Mouse (Mus musculus) hindbrain, embryonic 16.5 days (tissue): ENCODE data around the gene Pknox2. TPM values are rescaled to one million over a fixed set of nuclear protein-coding genes. Genes with fewer than 3 reads are reported as not detected.

Experiments
- ATAC-seq: fragments of 200-750 bp; cut with Nextera tagmentation; 2 replicates; pipeline ENCODE4 v1.8.0; 2017; ENCODE audit warnings: moderate TSS enrichment, moderate library complexity
- H3K27ac ChIP-seq: fragments of 300-500 bp; sonication (generic); 2 replicates; pipeline ENCODE4 v1.5.1; 2014; ENCODE audit warnings: low read depth, mild to moderate bottlenecking, control low read depth, low read length, moderate library complexity
- H3K27me3 ChIP-seq: fragments of 300-500 bp; sonication (generic); replicated peaks from 2 replicates; pipeline ENCODE4 v1.6.1; 2014; ENCODE audit warnings: low read length; ENCODE audit not compliant: control insufficient read depth, insufficient read depth
- H3K36me3 ChIP-seq: fragments of 300-500 bp; sonication (generic); 2 replicates; pipeline ENCODE4 v1.6.1; 2014; ENCODE audit warnings: mild to moderate bottlenecking, low read length, moderate library complexity, mixed read lengths; ENCODE audit not compliant: control insufficient read depth, insufficient read depth
- H3K4me1 ChIP-seq: fragments of 300-500 bp; sonication (generic); 2 replicates; pipeline ENCODE4 v1.6.1; 2014; ENCODE audit warnings: low read depth, low read length; ENCODE audit not compliant: control insufficient read depth, insufficient read depth
- H3K4me2 ChIP-seq: fragments of 300-500 bp; sonication (generic); 2 replicates; pipeline ENCODE4 v1.6.1; 2014; ENCODE audit warnings: mild to moderate bottlenecking, low read length, control low read depth, moderate library complexity
- H3K4me3 ChIP-seq: fragments of 300-500 bp; sonication (generic); 2 replicates; pipeline ENCODE4 v1.5.1; 2014; ENCODE audit warnings: mild to moderate bottlenecking, low read length, control low read depth, moderate library complexity
- H3K9ac ChIP-seq: fragments of 300-500 bp; sonication (generic); 2 replicates; pipeline ENCODE4 v1.6.1; 2014; ENCODE audit warnings: low read depth, mild to moderate bottlenecking, control low read depth, low read length, moderate library complexity
- H3K9me3 ChIP-seq: fragments of 300-500 bp; sonication (generic); 2 replicates; pipeline ENCODE4 v1.6.1; 2014; ENCODE audit warnings: mild to moderate bottlenecking, low read length, moderate library complexity; ENCODE audit not compliant: control insufficient read depth
- WGBS: fragments of 180-500 bp; shearing (Covaris S2); extraction: QIAGEN DNeasy Blood & Tissue Kit; methylation state at CpG from one replicate; pipeline ENCODE4 v1.1.7; 2014; 5-methylcytosine and 5-hydroxymethylcytosine counted together
- polyA plus RNA-seq: library from polyadenylated mRNA; unstranded; fragments of >200 nt; fragmentation: Nextera tagmentation; extraction: Ambion mirVana; gene quantifications from 2 replicates; pipeline ENCODE4 v1.2.1, GENCODE M21; 2015

The Pknox2 gene
- polyA plus RNA-seq, 1 experiment from 2014 or later, result 32.2 TPM

DNA sequence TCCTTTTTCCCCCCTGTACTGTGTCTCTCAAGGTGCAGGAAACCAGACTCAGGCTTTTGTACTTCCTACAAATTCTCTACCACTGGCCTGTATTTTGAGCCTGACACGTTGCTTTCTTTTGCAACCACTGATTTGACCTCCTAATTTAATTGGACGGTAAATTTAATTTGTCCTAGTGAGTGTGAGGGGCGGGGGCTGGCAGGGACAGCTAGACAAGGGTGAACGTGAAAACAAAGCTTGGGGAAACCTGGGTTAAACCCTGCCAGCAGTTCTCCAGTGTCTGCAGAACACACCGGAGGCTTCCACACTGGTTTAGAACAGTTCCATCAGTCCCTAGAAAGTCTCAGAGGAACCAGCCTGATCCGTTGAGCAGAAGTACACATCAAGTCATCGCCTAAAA, 31.4 kb downstream of the Pknox2 start:
- Histone ChIP-seq H3K4me1 (peaks cover 17% of the 10 kb centered on the region; the same call in 1 of the 2 replicates), H3K4me2 (no peak overlapping the region), H3K27ac (no peak overlapping the region), H3K27me3 (no peaks in the 10 kb centered on the region), H3K4me3 (no peak overlapping the region), H3K9me3 (no peaks in the 10 kb centered on the region), H3K36me3 (no peaks in the 10 kb centered on the region), H3K9ac (no peak overlapping the region)
- no peak for ATAC-seq
- WGBS, result 63% methylated on average over 7 of the region's 7 CpGs

DNA sequence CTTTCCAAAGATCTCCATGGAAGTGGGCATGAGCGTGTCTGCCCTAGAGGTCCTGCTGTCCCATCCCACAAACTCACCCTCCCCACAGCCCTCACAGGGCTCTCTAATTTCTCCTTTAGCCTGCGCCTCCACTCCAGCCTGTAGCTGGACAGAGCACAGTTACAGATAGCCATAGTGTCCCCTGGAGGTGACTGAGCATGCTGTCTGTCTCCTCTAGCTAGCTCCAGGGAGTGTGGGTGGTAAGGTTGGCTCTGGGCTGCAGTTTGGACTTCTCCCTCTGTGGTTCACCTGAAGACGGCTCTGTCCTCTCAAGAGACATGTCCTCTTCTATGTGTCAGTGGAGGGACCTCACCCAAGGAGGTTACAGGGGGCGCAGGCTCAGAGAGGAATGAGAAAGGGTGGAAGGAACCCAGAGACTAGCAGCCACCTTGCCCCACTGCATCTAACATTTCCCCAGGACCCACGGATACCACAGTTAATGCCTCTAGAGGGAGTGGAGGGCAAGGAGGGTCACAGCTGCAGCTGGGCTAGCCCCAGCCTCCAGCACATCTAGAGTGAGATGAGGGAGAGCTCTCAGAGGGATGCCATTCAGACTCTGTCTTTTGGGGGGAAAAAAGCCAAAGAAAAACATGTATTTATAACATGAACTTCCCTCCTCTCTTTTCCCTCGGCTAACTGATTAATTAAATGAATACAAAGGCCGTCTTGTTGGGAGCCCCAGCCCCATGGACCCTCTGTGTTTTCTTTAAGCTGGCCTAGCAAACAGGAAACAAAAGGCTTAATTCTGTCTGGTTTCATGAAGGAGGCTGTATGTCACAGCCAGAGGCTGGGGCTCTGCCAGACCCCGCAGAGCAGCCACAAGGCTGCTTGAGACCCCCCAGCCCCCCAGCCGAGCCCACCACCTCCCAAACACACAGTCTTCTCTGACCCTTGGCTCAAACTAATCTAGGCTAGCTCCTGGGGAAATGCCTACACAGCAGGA, 32.6 kb downstream of the Pknox2 start:
- H3K36me3 ChIP-seq, result no peaks in the 10 kb centered on the region
- peak; percentile 80 for ATAC-seq
- H3K4me2 ChIP-seq, result no peak overlapping the region
- H3K4me1 ChIP-seq, result peaks cover 11% of the 10 kb centered on the region; the same call in 1 of the 2 replicates
- no peaks in the 10 kb centered on the region for H3K9me3 ChIP-seq
- H3K4me3 ChIP-seq, result no peak overlapping the region
- H3K9ac ChIP-seq, result no peak overlapping the region
- 27% methylated on average over 9 of the region's 9 CpGs for WGBS
- peak overlapping the region; percentile 60 for H3K27ac ChIP-seq
- no peaks in the 10 kb centered on the region for H3K27me3 ChIP-seq

DNA sequence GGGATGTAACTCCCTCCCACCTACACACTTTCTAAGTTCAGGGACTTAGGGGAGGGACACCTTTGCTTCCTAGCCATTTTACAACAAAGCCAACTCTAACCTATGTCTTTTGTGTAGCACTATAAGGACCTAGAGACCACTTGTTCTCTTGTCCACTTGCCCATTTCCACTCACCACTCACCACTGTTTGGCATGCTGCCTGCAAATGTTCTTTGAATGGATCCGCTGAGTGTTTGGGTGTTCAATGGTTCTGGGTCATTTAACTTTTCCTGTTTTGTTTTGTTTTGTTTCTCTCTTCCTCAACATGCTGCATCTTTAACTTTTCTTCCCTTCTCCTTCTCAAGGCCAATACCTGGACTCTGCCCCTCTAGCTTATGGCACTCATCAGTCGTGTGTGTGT, 39.7 kb downstream of the Pknox2 start:
- H3K4me2 ChIP-seq, result no peak overlapping the region
- 60% methylated on average over 2 of the region's 2 CpGs for WGBS
- peaks cover 14% of the 10 kb centered on the region for H3K4me1 ChIP-seq
- no peak overlapping the region for H3K27ac ChIP-seq
- H3K9me3 ChIP-seq, result no peaks in the 10 kb centered on the region
- H3K9ac ChIP-seq, result no peak overlapping the region
- no peak for ATAC-seq
- no peaks in the 10 kb centered on the region for H3K27me3 ChIP-seq
- no peaks in the 10 kb centered on the region for H3K36me3 ChIP-seq
- H3K4me3 ChIP-seq, result no peak overlapping the region

DNA sequence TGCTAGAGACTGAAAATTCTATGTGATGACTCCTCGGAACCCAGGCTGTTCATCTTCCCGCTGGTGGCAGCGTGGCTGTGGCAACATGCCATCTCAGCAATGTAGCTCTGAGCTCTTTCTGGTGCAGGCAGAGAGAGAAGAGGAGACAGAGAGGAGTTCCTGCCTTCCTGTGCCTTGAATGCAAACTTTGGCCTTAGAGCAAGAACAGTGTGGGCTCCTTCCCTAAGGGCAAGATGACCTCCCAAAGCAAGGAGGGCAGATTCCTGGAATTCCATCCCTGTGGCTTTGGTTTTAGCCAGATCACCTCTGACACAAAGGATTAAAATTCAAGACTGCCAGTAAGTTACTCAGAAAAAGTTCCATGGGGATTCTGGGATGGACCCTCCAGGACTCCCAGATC, 40.4 kb downstream of the Pknox2 start:
- H3K36me3 ChIP-seq, result no peaks in the 10 kb centered on the region
- no peaks in the 10 kb centered on the region for H3K9me3 ChIP-seq
- peaks cover 14% of the 10 kb centered on the region for H3K4me1 ChIP-seq
- no peaks in the 10 kb centered on the region for H3K27me3 ChIP-seq
- H3K4me2 ChIP-seq, result no peak overlapping the region
- no peak overlapping the region for H3K27ac ChIP-seq
- WGBS, result 34% methylated on average over 3 of the region's 3 CpGs
- ATAC-seq, result no peak
- no peak overlapping the region for H3K9ac ChIP-seq
- no peak overlapping the region for H3K4me3 ChIP-seq

DNA sequence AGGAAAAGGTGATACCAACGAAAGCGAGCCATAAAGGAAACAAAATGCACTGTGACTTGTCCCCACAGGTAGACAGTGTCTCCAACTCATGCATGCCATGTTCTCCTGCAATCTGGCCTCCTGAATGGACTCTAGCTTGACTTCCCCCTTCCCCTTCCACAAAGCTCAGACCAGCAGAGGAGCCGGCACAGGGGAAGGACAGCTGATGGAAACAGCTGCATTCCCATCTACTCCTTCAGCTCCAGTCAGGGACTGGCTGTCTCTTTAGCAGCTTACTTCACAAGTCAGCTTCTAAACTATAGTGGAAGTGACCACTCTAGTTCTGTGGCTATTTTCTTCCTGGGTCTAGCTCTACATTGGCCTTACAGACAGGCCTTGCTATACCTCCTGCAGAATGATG, 43.0 kb downstream of the Pknox2 start:
- peaks cover 19% of the 10 kb centered on the region for H3K4me1 ChIP-seq
- 57% methylated on average over 3 of the region's 3 CpGs for WGBS
- H3K27ac ChIP-seq, result no peak overlapping the region
- H3K4me3 ChIP-seq, result no peak overlapping the region
- H3K27me3 ChIP-seq, result no peaks in the 10 kb centered on the region
- no peak for ATAC-seq
- H3K9me3 ChIP-seq, result no peaks in the 10 kb centered on the region
- no peaks in the 10 kb centered on the region for H3K36me3 ChIP-seq
- H3K9ac ChIP-seq, result no peak overlapping the region
- no peak overlapping the region for H3K4me2 ChIP-seq

DNA sequence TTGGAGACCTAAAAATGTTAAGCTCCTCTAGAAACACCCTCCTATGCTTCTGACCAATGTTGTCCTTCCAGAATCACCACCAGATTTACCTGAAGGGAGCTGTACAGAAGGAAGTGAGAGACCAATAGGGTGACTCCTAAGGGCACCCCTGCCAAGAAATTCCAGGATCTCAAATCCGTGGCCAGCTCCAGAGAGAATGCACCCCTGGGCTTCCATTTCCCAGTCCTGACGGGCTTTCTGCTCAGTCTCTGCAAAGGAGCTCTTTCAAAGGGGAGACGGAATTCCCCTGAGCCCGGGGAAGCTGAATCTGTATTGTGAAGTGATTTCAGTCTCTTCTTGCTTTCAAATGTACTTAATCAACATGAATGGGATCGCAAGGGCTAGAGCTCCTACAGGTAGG, 43.4 kb downstream of the Pknox2 start:
- Histone ChIP-seq H3K4me3 (no peak overlapping the region), H3K36me3 (no peaks in the 10 kb centered on the region), H3K9me3 (no peaks in the 10 kb centered on the region), H3K27ac (no peak overlapping the region), H3K27me3 (no peaks in the 10 kb centered on the region), H3K9ac (no peak overlapping the region), H3K4me2 (no peak overlapping the region), H3K4me1 (peaks cover 19% of the 10 kb centered on the region)
- no peak for ATAC-seq
- whole genome bisulfite sequencing, result 33% methylated on average over 5 of the region's 5 CpGs

DNA sequence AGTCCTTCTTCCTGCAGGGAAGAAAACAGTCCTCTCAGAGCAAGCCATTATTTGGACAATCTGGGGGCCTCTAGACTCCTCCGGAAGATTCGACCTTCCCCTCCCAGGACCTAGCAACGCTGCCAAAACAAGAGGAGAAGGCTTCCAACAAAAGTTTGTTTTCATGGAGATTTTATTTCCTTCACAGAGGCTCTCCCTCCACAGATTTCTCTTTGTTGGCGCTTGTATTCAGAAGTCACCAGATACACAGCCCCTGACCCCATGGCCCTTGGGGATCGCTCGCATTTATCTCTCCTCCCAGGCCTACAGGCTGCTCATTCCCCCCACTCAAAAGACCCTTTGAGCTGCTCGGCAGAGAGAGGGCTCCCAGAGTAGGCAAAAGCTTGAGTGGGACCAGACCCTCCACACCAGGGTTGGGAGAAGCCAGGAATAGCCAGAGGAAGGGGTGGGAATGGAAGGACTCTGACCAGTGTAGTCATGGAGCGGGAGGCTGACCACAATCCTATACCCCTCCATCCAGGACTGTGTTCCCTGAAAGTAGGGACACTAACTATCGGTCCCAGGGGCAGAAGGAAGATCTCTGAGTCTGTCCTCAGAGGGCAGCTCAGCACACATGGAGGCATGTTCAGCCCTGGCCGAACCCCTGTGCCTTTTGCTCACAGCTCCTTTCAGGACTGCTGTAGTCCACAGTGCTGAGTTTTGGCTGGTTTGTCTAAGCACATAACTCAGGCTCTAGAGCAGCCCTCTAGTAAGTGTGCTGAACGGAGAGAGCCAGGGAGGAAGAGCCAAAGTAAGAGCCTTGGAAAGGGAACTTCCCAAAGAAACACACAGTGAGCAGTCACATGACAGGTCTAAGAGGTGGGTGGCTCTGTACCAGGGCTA, 45.9 kb downstream of the Pknox2 start:
- Histone ChIP-seq H3K36me3 (no peaks in the 10 kb centered on the region), H3K27ac (peak overlapping the region; percentile 45), H3K4me1 (peaks cover 11% of the 10 kb centered on the region), H3K4me3 (no peak overlapping the region), H3K9me3 (no peaks in the 10 kb centered on the region), H3K9ac (no peak overlapping the region), H3K4me2 (no peak overlapping the region), H3K27me3 (no peaks in the 10 kb centered on the region)
- 36% methylated on average over 11 of the region's 11 CpGs for WGBS
- peak; percentile 57 for ATAC-seq

DNA sequence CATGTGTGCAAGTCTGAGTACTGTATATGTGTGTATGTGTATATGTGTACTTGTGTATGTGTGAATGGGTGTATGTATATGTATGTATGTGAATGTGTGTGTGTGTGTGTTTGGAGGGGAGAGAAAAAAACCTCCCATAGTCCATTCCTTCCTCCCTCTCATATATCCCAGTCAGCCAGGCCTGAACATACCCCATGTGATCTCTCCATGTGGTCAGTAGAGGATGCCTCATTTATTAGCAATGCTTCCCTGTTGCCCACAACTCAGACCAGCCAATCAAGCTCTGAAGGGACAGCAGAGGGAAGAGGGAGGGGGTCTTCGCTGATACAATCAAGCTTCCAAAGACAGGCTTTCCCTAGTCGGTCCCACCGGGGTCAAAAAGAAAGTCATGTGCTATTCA, 47.6 kb downstream of the Pknox2 start:
- Histone ChIP-seq H3K4me2 (no peak overlapping the region), H3K4me3 (no peak overlapping the region), H3K9me3 (no peaks in the 10 kb centered on the region), H3K36me3 (no peaks in the 10 kb centered on the region), H3K4me1 (peaks cover 17% of the 10 kb centered on the region), H3K9ac (no peak overlapping the region), H3K27me3 (no peaks in the 10 kb centered on the region), H3K27ac (no peak overlapping the region)
- 49% methylated on average over 3 of the region's 3 CpGs for WGBS
- no peak for ATAC-seq

DNA sequence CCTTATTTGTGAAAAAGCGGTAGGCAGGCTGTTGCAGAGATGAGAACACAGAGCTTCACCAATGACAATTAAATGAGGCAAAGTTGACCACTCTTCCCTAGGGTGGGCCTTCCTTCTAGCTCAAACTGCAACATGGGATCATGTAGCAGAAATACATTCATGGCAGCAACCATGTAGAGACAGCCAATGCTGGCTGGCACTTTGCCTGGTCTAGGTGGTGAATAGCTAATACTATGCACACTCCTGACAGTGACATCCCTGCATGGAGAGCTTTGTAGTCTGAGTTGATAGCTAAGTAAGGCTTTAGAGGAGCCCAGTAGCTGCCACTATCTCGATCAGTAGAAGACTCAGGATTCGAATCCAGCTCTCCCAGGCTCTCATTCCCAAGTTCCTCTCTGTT, 48.6 kb downstream of the Pknox2 start:
- Histone ChIP-seq H3K27me3 (no peaks in the 10 kb centered on the region), H3K9me3 (no peaks in the 10 kb centered on the region), H3K9ac (no peak overlapping the region), H3K4me3 (no peak overlapping the region), H3K4me1 (peaks cover 16% of the 10 kb centered on the region), H3K27ac (no peak overlapping the region), H3K36me3 (no peaks in the 10 kb centered on the region), H3K4me2 (no peak overlapping the region)
- no peak for ATAC-seq
- 92% methylated on average over 3 of the region's 3 CpGs for WGBS
